Mouse (Mus musculus): ENCODE results near the gene Ranbp9. TPM values are rescaled to one million over a fixed set of nuclear protein-coding genes. Genes with fewer than 3 reads are reported as not detected.

The Ranbp9 gene
- polyA plus RNA-seq, 1 experiment: 15.7 TPM

DNA sequence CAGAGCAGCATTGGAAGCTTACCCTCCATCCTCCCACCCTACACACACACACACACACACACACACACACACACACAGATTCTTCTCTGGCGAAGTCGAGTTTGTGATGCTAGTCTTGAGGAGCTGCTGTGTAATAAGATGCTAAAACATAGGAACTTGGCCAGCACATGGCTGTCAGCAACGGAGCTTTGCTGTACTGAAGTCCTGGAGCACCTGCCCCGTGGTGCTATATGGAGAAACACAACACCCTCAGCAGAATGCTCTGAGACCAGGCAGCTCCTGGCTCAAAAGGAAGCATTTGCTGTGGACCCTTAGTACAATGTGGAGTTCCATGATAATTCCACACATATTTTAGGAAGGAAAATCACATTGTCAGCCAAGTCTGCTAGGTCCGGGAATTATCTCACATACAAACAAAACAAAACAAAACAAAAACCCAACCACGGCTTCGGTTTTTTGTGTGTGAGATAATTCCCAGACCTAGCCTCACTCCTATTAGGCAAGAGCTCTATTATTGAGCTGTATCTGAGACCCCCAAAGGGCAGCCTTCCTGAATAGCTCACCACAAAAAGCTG lies 42.9 kb upstream of the Ranbp9 start:
- Histone ChIP-seq H3K27me3 (ENCODE audit: control insufficient read depth, insufficient read depth, low read length) (no peaks in the 10 kb centered on the region), H3K4me3 (ENCODE audit: extremely low read depth, insufficient read depth, insufficient read length) (no peak overlapping the region), H3K4me1 (ENCODE audit: control insufficient read depth, insufficient read depth, insufficient read length) (no peaks in the 10 kb centered on the region), H3K36me3 (ENCODE audit: control insufficient read depth, insufficient read depth, low read length) (no peaks in the 10 kb centered on the region), H3K27ac (ENCODE audit: insufficient read depth, low read length) (no peak overlapping the region)
- 65% methylated on average over 7 of the region's 7 CpGs for WGBS
- DNase-seq (ENCODE audit: low read depth in 1 of 2, low spot score in 2 of 2): no peak
- TF ChIP-seq CTCF (IDR thresholded peaks at IDR 0.05; ENCODE audit: extremely low read depth, insufficient read depth, insufficient read length, insufficient replicate concordance): no peak
- TF ChIP-seq POLR2A (IDR thresholded peaks at IDR 0.05; ENCODE audit: low read depth, low read length): no peak

DNA sequence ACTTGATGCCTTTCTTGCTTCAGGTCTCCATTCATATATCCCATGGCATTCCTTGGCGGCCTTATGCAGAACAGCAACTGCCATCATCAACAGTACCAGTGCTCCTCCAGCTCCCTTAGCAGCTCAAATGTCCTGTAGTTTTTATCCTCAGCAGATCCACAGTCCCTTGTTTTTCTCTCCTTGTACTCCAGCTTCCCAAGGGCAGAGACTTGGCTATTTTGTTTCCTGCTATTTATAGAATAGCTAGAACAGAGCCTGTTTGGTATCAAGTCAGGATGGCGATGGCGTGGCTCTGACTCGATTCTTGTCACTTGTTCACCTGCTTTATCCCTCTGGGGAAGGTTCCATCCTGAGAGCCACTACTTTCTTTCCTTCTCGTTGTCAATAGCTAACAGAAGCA lies 40.9 kb upstream of the Ranbp9 start:
- H3K4me3 ChIP-seq (ENCODE audit: extremely low read depth, insufficient read depth, insufficient read length): no peak overlapping the region
- DNase-seq (ENCODE audit: low read depth in 1 of 2, low spot score in 2 of 2): no peak
- no peak overlapping the region for H3K27ac ChIP-seq (ENCODE audit: insufficient read depth, low read length)
- no peaks in the 10 kb centered on the region for H3K27me3 ChIP-seq (ENCODE audit: control insufficient read depth, insufficient read depth, low read length)
- TF ChIP-seq POLR2A (IDR thresholded peaks at IDR 0.05; ENCODE audit: low read depth, low read length): no peak
- no peak for TF ChIP-seq CTCF (IDR thresholded peaks at IDR 0.05; ENCODE audit: extremely low read depth, insufficient read depth, insufficient read length, insufficient replicate concordance)
- 90% methylated on average over 5 of the region's 5 CpGs for WGBS
- H3K4me1 ChIP-seq (ENCODE audit: control insufficient read depth, insufficient read depth, insufficient read length): no peaks in the 10 kb centered on the region
- no peaks in the 10 kb centered on the region for H3K36me3 ChIP-seq (ENCODE audit: control insufficient read depth, insufficient read depth, low read length)

DNA sequence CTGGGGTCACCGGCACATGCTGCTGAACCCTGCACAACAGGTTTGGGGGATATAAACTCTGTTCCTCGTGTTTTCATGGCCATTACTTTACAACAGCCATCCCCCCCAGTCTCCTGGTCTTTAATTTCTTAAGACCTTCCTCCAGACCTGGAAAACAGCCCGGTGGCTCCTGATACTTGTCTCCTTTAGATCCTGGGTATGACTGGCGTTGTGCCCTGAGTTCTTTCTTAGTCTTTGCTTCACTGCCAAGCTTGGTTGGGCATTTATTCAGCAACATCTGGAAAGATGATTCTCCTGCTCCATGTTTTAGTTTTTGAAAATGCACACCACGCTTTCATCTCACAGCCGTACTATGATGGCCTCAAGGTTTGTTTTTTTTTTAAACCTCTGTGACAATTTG lies 38.2 kb upstream of the Ranbp9 start:
- Histone ChIP-seq H3K36me3 (ENCODE audit: control insufficient read depth, insufficient read depth, low read length) (no peaks in the 10 kb centered on the region), H3K27me3 (ENCODE audit: control insufficient read depth, insufficient read depth, low read length) (no peaks in the 10 kb centered on the region), H3K4me3 (ENCODE audit: extremely low read depth, insufficient read depth, insufficient read length) (no peak overlapping the region), H3K27ac (ENCODE audit: insufficient read depth, low read length) (no peak overlapping the region), H3K4me1 (ENCODE audit: control insufficient read depth, insufficient read depth, insufficient read length) (no peaks in the 10 kb centered on the region)
- WGBS: 87% methylated on average over 6 of the region's 6 CpGs
- TF ChIP-seq CTCF (IDR thresholded peaks at IDR 0.05; ENCODE audit: extremely low read depth, insufficient read depth, insufficient read length, insufficient replicate concordance) (no peak), POLR2A (IDR thresholded peaks at IDR 0.05; ENCODE audit: low read depth, low read length) (no peak)
- DNase-seq (ENCODE audit: low read depth in 1 of 2, low spot score in 2 of 2): no peak

DNA sequence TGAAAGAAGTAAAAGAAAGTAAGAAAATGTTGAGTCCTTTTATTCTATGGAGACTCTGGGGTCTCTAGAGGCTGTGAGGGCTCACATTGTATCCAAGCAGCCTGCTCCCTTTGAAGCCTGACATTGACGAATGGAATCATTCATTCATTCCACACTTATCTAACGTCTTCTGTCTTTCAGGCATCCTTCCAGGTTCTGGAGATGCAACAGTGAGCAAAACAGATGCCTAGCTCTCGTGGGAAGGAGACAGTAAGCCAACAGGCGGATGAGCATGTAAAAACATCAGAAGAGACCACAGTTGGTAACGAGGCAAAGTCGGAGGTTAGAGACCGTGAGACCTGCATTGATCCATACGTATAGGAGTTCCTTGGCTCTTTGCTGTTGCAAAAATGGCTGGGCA lies 36.3 kb upstream of the Ranbp9 start:
- no peaks in the 10 kb centered on the region for H3K27me3 ChIP-seq (ENCODE audit: control insufficient read depth, insufficient read depth, low read length)
- TF ChIP-seq CTCF (IDR thresholded peaks at IDR 0.05; ENCODE audit: extremely low read depth, insufficient read depth, insufficient read length, insufficient replicate concordance): no peak
- TF ChIP-seq POLR2A (IDR thresholded peaks at IDR 0.05; ENCODE audit: low read depth, low read length): no peak
- DNase-seq (ENCODE audit: low read depth in 1 of 2, low spot score in 2 of 2): no peak
- WGBS: 89% methylated on average over 8 of the region's 8 CpGs
- no peaks in the 10 kb centered on the region for H3K36me3 ChIP-seq (ENCODE audit: control insufficient read depth, insufficient read depth, low read length)
- H3K4me1 ChIP-seq (ENCODE audit: control insufficient read depth, insufficient read depth, insufficient read length): no peaks in the 10 kb centered on the region
- H3K4me3 ChIP-seq (ENCODE audit: extremely low read depth, insufficient read depth, insufficient read length): no peak overlapping the region
- H3K27ac ChIP-seq (ENCODE audit: insufficient read depth, low read length): no peak overlapping the region

DNA sequence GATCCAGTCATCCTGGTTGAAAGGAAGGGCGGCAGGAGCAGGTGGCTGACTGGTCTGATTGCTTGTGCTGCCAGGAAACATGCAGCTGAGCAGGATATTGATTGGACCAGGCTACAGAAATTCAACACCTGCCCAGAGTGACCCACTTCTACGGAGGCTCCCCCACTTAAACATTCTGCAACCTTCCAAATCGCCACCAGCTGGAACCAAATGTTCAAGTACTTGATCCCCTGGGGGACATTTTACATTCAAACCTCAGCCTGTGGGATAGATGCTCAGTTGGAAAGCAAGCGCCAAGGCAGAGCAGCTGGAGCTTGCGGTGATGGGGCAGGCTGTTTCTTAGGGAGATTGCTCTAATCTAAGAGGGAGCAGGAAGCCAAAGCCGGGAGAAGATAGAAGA lies 35.8 kb upstream of the Ranbp9 start:
- no peak for TF ChIP-seq CTCF (IDR thresholded peaks at IDR 0.05; ENCODE audit: extremely low read depth, insufficient read depth, insufficient read length, insufficient replicate concordance)
- no peak for TF ChIP-seq POLR2A (IDR thresholded peaks at IDR 0.05; ENCODE audit: low read depth, low read length)
- no peak for DNase-seq (ENCODE audit: low read depth in 1 of 2, low spot score in 2 of 2)
- Histone ChIP-seq H3K4me3 (ENCODE audit: extremely low read depth, insufficient read depth, insufficient read length) (no peak overlapping the region), H3K4me1 (ENCODE audit: control insufficient read depth, insufficient read depth, insufficient read length) (no peaks in the 10 kb centered on the region), H3K36me3 (ENCODE audit: control insufficient read depth, insufficient read depth, low read length) (no peaks in the 10 kb centered on the region), H3K27ac (ENCODE audit: insufficient read depth, low read length) (no peak overlapping the region), H3K27me3 (ENCODE audit: control insufficient read depth, insufficient read depth, low read length) (no peaks in the 10 kb centered on the region)
- WGBS: 89% methylated on average over 6 of the region's 6 CpGs

DNA sequence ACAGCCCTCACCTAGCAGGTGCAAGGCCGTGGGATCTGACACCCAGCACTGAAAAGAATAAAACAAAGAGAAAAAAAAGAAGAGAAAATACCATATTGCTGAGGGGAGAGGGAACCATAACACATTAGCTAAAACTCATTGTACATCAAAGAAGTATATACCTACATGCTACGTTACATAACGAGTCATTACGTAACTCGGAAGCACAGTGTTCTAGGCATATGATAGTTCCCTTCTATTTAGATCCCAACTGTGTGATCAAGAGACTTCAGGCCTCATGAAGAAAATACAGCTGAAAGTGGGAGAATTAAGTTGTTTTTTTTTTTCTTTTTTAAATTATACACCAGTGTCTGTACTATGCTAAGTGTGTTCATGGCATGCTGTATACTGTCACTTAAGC lies 35.0 kb upstream of the Ranbp9 start:
- H3K4me3 ChIP-seq (ENCODE audit: extremely low read depth, insufficient read depth, insufficient read length): no peak overlapping the region
- TF ChIP-seq CTCF (IDR thresholded peaks at IDR 0.05; ENCODE audit: extremely low read depth, insufficient read depth, insufficient read length, insufficient replicate concordance) (no peak), POLR2A (IDR thresholded peaks at IDR 0.05; ENCODE audit: low read depth, low read length) (no peak)
- no peak overlapping the region for H3K27ac ChIP-seq (ENCODE audit: insufficient read depth, low read length)
- H3K4me1 ChIP-seq (ENCODE audit: control insufficient read depth, insufficient read depth, insufficient read length): no peaks in the 10 kb centered on the region
- DNase-seq (ENCODE audit: low read depth in 1 of 2, low spot score in 2 of 2): no peak
- H3K36me3 ChIP-seq (ENCODE audit: control insufficient read depth, insufficient read depth, low read length): no peaks in the 10 kb centered on the region
- H3K27me3 ChIP-seq (ENCODE audit: control insufficient read depth, insufficient read depth, low read length): no peaks in the 10 kb centered on the region
- WGBS: 86% methylated on average over 5 of the region's 5 CpGs

DNA sequence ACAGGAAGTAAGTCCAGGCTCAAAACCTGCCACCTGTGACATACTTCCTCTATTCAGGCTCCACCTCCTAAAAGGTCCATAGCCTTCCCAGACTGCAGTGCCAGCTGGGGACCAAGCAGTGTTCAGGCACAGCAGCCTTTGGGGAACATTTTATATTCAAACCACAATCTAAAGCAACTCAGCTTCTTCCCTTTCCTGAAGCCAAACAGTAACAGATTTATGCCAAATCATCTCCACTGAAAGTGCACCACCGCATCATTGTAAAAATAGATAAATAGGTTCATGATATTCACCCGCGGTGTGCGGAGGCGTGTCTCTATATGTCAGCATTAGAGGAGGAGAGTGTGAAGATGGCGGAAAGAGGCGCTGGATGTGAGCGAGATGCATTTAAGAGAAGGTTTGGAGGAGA lies 33.9 kb upstream of the Ranbp9 start:
- TF ChIP-seq CTCF (IDR thresholded peaks at IDR 0.05; ENCODE audit: extremely low read depth, insufficient read depth, insufficient read length, insufficient replicate concordance) (no peak), POLR2A (IDR thresholded peaks at IDR 0.05; ENCODE audit: low read depth, low read length) (no peak)
- no peaks in the 10 kb centered on the region for H3K4me1 ChIP-seq (ENCODE audit: control insufficient read depth, insufficient read depth, insufficient read length)

More for the DNA sequence above, 33.9 kb upstream of the Ranbp9 start:
- no peaks in the 10 kb centered on the region for H3K27me3 ChIP-seq (ENCODE audit: control insufficient read depth, insufficient read depth, low read length)
- H3K4me3 ChIP-seq (ENCODE audit: extremely low read depth, insufficient read depth, insufficient read length): no peak overlapping the region
- 30% methylated on average over 8 of the region's 8 CpGs for WGBS
- peak in 1 of 2 experiments; percentile 14 for DNase-seq (ENCODE audit: low read depth in 1 of 2, low spot score in 2 of 2)
- no peaks in the 10 kb centered on the region for H3K36me3 ChIP-seq (ENCODE audit: control insufficient read depth, insufficient read depth, low read length)
- H3K27ac ChIP-seq (ENCODE audit: insufficient read depth, low read length): no peak overlapping the region
